Mouse (Mus musculus) liver, embryonic 14.5 days (tissue): Measurements from ENCODE around the gene Cd6.

Source experiments
- CTCF ChIP-seq: IDR thresholded peaks from 2 replicates; pipeline ENCODE4 v1.5.1; 2016; ENCODE audit warnings: antibody characterized with exemption, low read depth, control low read depth
- EP300 ChIP-seq: IDR thresholded peaks from 2 replicates; pipeline ENCODE4 v1.6.1; 2016; ENCODE audit warnings: antibody characterized with exemption, low read depth

GRCm38 (mm10) chr19:10757125-10757524, 72.7 kb downstream of the Cd6 start:
- no peak for TF ChIP-seq CTCF
- TF ChIP-seq EP300: no peak
